Mouse (Mus musculus): Measurements from ENCODE around the gene Mmp2.
"Not testable (repeated sequence)": the region's sequence is repeated elsewhere in the genome, so short reads cannot be mapped to it uniquely, and the experiment has no call there.

Gene Mmp2

DNA sequence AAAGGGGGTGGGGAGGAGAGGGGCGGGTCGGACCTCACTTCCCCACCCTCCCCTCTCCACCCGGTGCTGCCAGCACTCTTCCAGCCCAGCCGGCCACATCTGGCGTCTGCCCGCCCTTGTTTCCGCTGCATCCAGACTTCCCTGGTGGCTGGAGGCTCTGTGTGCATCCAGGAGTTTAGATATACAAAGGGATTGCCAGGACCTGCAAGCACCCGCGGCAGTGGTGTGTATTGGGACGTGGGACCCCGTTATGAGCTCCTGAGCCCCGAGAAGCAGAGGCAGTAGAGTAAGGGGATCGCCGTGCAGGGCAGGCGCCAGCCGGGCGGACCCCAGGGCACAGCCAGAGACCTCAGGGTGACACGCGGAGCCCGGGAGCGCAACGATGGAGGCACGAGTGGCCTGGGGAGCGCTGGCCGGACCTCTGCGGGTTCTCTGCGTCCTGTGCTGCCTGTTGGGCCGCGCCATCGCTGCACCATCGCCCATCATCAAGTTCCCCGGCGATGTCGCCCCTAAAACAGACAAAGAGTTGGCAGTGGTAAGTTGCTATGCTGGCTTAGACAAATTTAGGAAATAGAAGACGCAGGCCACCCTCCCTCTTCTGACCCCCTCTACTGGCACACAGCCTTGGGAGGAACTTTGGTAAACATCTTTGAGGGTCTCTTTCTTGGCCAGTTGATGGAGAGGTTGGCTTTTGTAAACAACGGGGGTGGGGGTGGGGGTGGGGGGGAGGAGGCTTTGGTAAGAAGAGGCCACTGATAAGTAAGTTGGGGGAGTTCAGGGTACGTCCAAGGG lies at the start of gene Mmp2:
Gene Mmp2 (plus strand): TSS at position 49 of the 792 bp plus-strand sequence.
- no peaks in the 10 kb centered on the region for H3K36me3 ChIP-seq (ENCODE audit: insufficient read depth, low read length)
- H3K27me3 ChIP-seq (ENCODE audit: insufficient read depth, low read length), result peaks cover 24% of the 10 kb centered on the region
- peaks cover 16% of the 10 kb centered on the region for H3K4me1 ChIP-seq (replicated peaks; ENCODE audit: low read depth, low read length)
- peaks cover 12% of the 10 kb centered on the region; the same call in 1 of the 2 replicates for H3K9me3 ChIP-seq (ENCODE audit: low read length)
- peak within 1 kb of the TSS; percentile 81 for H3K4me3 ChIP-seq (replicated peaks; ENCODE audit: low read length)
- TF ChIP-seq POU5F1 (IDR thresholded peaks at IDR 0.05; ENCODE audit: borderline replicate concordance, low read length), result no peak
- no peak for TF ChIP-seq NANOG (IDR thresholded peaks at IDR 0.05; ENCODE audit: borderline replicate concordance, low read length)

DNA sequence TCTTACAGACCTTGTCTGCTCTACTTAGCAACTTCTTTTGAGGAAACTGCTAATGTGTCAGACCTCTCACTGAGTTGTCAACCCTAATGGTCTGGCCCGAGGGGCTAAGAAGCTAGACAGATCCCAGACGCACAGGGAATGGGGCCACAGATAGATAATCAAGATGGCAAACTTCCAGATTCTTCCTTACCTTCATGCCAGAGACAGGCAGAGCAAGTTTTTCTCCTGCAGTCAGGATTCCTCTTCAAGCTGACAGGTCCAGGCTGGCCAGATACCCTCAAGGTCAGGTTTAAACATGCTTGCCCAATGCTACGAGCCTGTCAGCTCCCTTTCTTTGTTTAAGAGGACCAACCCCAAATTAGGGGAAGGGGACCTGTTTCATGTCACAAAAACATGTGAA lies 46.1 kb upstream of the Mmp2 start:
- Histone ChIP-seq H3K36me3 (ENCODE audit: insufficient read depth, low read length) (no peaks in the 10 kb centered on the region), H3K27me3 (ENCODE audit: insufficient read depth, low read length) (no peaks in the 10 kb centered on the region), H3K4me1 (replicated peaks; ENCODE audit: low read depth, low read length) (peaks cover 39% of the 10 kb centered on the region), H3K9me3 (ENCODE audit: low read length) (peaks cover 8% of the 10 kb centered on the region), H3K4me3 (replicated peaks; ENCODE audit: low read length) (no peak overlapping the region)
- TF ChIP-seq CTCF (conservative IDR thresholded peaks at IDR 0.05; ENCODE audit: low read length) (no peak), NANOG (IDR thresholded peaks at IDR 0.05; ENCODE audit: borderline replicate concordance, low read length) (no peak), POU5F1 (IDR thresholded peaks at IDR 0.05; ENCODE audit: borderline replicate concordance, low read length) (no peak)

DNA sequence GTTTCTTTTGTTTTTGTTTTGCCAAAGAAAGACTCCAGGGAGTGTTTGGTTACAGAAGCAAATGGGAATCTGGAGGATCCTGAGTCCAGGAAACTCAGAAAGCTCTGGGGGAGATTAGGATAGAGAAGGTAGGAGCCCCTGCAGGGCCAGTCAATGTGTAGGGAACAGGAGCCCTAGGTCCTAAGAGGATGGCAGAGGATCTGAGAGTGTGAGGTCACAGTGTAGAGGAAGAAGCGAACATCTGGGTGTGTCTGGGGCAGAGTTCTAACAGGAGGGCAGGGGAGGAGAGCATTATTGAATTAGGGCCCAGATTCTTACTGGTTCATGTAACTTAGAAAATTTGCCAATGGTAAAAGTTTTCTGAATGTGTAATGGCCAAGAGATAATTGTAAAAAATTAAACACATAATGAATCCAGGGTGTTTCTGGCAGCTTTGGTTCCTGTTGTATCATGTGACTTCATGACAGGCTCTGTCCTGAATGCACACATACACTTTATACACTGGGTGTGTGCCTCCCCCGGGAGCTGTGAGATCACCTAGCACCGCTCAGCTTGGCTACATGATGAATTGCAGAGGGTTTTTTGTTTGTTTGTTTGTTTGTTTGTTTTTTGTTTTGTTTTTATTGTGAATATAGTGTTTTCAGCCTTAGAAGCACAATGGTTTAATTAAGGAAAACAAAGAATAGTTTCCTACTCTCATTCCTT lies 43.0 kb upstream of the Mmp2 start:
- no peaks in the 10 kb centered on the region for H3K27me3 ChIP-seq (ENCODE audit: insufficient read depth, low read length)
- H3K36me3 ChIP-seq (ENCODE audit: insufficient read depth, low read length), result no peaks in the 10 kb centered on the region
- H3K9me3 ChIP-seq (ENCODE audit: low read length), result peaks cover 22% of the 10 kb centered on the region
- peaks cover 22% of the 10 kb centered on the region for H3K4me1 ChIP-seq (replicated peaks; ENCODE audit: low read depth, low read length)
- TF ChIP-seq POU5F1 (IDR thresholded peaks at IDR 0.05; ENCODE audit: borderline replicate concordance, low read length) (no peak), NANOG (IDR thresholded peaks at IDR 0.05; ENCODE audit: borderline replicate concordance, low read length) (no peak), CTCF (conservative IDR thresholded peaks at IDR 0.05; ENCODE audit: low read length) (no peak)
- H3K4me3 ChIP-seq (replicated peaks; ENCODE audit: low read length), result no peak overlapping the region

DNA sequence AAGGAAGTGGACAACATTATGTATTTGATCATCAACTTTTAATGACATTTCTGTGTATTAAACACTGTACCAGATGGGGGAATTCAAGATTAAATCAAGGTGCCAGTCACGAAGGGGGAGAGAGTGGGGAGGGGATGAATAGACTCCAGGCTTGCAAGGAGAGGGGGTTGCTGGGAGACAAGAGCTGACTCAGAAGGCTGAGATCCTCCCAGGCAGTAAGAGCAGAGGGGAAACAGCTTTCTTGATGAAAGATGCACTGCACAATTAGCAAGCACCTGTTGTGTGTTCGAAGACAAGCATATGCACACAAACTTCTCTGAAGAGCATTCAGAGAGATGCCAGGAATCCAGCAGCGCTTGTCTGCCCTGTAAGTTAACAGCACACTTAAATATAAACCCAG lies 36.3 kb upstream of the Mmp2 start:
- H3K27me3 ChIP-seq (ENCODE audit: insufficient read depth, low read length), result no peaks in the 10 kb centered on the region
- TF ChIP-seq CTCF (conservative IDR thresholded peaks at IDR 0.05; ENCODE audit: low read length) (no peak), NANOG (IDR thresholded peaks at IDR 0.05; ENCODE audit: borderline replicate concordance, low read length) (no peak), POU5F1 (IDR thresholded peaks at IDR 0.05; ENCODE audit: borderline replicate concordance, low read length) (no peak)
- no peaks in the 10 kb centered on the region for H3K36me3 ChIP-seq (ENCODE audit: insufficient read depth, low read length)
- H3K4me1 ChIP-seq (replicated peaks; ENCODE audit: low read depth, low read length), result no peaks in the 10 kb centered on the region
- H3K9me3 ChIP-seq (ENCODE audit: low read length), result peaks cover 15% of the 10 kb centered on the region
- no peak overlapping the region for H3K4me3 ChIP-seq (replicated peaks; ENCODE audit: low read length)

DNA sequence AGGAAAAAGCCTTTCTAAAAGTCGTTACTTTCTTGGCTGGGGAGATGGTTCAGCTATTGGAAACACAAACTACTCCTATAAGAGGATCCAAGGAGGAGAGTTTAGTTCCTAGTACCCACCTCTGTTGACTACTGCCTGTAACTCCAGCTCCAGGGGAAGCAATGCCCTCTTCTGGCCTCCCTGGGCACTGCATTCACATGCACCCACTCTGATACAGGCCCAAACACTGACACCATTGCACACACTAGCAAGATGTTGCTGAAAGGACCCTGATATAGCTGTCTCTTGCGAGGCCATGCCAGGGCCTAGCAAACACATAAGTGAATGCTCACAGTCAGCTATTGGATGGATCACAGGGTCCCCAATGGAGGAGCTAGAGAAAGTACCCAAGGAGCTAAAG lies 35.1 kb upstream of the Mmp2 start:
- not testable (repeated sequence) for H3K4me3 ChIP-seq (replicated peaks; ENCODE audit: low read length); H3K4me1 ChIP-seq (replicated peaks; ENCODE audit: low read depth, low read length); H3K36me3 ChIP-seq (ENCODE audit: insufficient read depth, low read length); H3K9me3 ChIP-seq (ENCODE audit: low read length); H3K27me3 ChIP-seq (ENCODE audit: insufficient read depth, low read length)
- TF ChIP-seq CTCF (conservative IDR thresholded peaks at IDR 0.05; ENCODE audit: low read length), result peak; percentile 49

DNA sequence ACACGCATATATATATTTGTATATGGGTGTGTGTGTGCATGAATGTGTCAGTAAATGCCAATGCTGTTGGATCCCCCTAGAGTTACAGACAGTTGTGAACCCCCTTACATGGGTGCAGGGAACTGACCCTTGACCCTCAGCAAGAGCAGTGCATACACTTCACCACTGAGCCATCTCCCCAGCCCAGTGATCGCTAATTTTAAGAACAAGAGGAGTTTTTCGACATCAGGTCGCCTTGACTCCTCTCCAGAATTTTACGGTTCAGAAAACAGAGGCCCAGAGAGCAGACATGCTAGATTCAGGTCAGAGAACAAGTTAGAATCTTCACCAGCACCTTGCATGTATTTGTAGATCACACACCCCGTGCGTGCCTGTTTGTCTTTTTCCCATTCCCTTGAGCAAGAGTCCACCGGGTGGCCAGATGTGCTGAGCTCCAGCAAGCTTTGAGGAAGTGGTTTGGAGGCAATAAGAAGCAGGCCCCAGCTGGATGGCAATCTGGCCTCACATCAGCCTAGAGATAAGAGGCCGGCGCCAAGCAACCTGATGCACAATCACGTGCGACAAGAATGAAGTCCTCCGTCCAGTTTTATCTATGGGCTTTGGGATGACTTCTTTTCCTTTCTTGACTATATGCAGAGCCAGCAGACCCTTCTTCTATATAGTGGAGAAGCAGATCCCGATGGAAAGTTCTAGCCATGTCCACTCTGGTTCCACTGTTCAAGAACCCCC lies 33.1 kb upstream of the Mmp2 start:
- Histone ChIP-seq H3K9me3 (ENCODE audit: low read length) (0 out of 2 replicates have a peak, but pooled peaks cover 4% of the 10 kb centered on the region), H3K4me3 (replicated peaks; ENCODE audit: low read length) (no peak overlapping the region), H3K4me1 (replicated peaks; ENCODE audit: low read depth, low read length) (no peaks in the 10 kb centered on the region), H3K27me3 (ENCODE audit: insufficient read depth, low read length) (no peaks in the 10 kb centered on the region), H3K36me3 (ENCODE audit: insufficient read depth, low read length) (no peaks in the 10 kb centered on the region)
- TF ChIP-seq CTCF (conservative IDR thresholded peaks at IDR 0.05; ENCODE audit: low read length) (no peak), POU5F1 (IDR thresholded peaks at IDR 0.05; ENCODE audit: borderline replicate concordance, low read length) (no peak), NANOG (IDR thresholded peaks at IDR 0.05; ENCODE audit: borderline replicate concordance, low read length) (no peak)

DNA sequence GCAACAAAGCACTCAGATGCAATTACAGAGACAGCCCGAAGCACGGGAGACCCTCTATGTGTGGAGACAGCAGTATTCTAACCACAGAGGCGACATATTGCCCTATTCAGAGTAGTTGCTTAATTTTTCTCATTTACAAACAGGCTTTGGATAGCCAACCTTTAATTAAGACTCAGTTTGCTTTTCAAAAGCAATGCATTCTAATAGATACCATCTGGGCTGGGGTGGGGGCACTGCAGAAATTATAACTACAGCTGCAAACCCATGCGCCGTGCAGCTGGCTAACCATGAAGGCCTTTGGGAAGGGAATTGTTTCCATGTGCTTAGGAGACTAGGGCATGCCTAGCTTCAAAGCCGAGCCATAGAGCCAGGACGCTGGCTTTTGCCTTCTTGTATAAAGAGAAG lies 29.6 kb upstream of the Mmp2 start:
- no peaks in the 10 kb centered on the region for H3K36me3 ChIP-seq (ENCODE audit: insufficient read depth, low read length)
- H3K4me3 ChIP-seq (replicated peaks; ENCODE audit: low read length), result no peak overlapping the region
- no peaks in the 10 kb centered on the region for H3K4me1 ChIP-seq (replicated peaks; ENCODE audit: low read depth, low read length)
- 0 out of 2 replicates have a peak, but pooled peaks cover 4% of the 10 kb centered on the region for H3K9me3 ChIP-seq (ENCODE audit: low read length)
- TF ChIP-seq CTCF (conservative IDR thresholded peaks at IDR 0.05; ENCODE audit: low read length) (no peak), NANOG (IDR thresholded peaks at IDR 0.05; ENCODE audit: borderline replicate concordance, low read length) (no peak), POU5F1 (IDR thresholded peaks at IDR 0.05; ENCODE audit: borderline replicate concordance, low read length) (no peak)
- H3K27me3 ChIP-seq (ENCODE audit: insufficient read depth, low read length), result no peaks in the 10 kb centered on the region; the same call in 1 of the 2 replicates

DNA sequence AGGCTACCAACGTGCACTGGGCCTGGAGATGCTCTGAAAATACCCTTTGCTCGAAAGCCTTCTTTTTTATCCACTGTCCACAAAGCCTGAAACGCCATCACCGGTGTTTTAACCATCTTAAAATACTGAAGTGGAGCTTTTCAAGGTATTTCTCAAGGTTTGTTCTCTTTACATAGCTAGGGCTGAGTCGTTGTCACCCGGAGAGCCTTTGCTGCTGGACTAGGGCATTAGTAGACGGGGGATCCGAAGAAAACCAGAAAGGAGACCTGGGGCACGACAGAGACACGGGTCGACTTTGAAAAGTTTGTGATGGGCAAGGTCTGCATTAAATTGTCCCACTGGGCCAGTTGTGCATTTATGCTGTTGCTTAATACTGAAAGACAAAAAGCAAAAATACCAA lies 27.7 kb upstream of the Mmp2 start:
- 0 out of 2 replicates have a peak, but pooled peaks cover 4% of the 10 kb centered on the region for H3K9me3 ChIP-seq (ENCODE audit: low read length)
- H3K27me3 ChIP-seq (ENCODE audit: insufficient read depth, low read length), result no peaks in the 10 kb centered on the region; the same call in 1 of the 2 replicates
- no peak overlapping the region for H3K4me3 ChIP-seq (replicated peaks; ENCODE audit: low read length)
- no peaks in the 10 kb centered on the region for H3K36me3 ChIP-seq (ENCODE audit: insufficient read depth, low read length)
- no peak for TF ChIP-seq POU5F1 (IDR thresholded peaks at IDR 0.05; ENCODE audit: borderline replicate concordance, low read length)
- no peak for TF ChIP-seq CTCF (conservative IDR thresholded peaks at IDR 0.05; ENCODE audit: low read length)
- no peak for TF ChIP-seq NANOG (IDR thresholded peaks at IDR 0.05; ENCODE audit: borderline replicate concordance, low read length)
- H3K4me1 ChIP-seq (replicated peaks; ENCODE audit: low read depth, low read length), result no peaks in the 10 kb centered on the region
